Mouse (Mus musculus): ENCODE results near the gene Ryr2. TPM values are rescaled to one million over a fixed set of nuclear protein-coding genes. Genes with fewer than 3 reads are reported as not detected.
A peak's percentile ranks its signal among the peaks of the same experiment; 100 is the strongest.

Ryr2 gene
- total and polyA plus RNA-seq, 3 experiments: 127 to 1,020 (median 877) TPM

GRCm38 (mm10) chr13:11891115-11891514 lies 215.6 kb downstream of the Ryr2 start:
- TF ChIP-seq POLR2A (IDR thresholded peaks at IDR 0.05; ENCODE audit: insufficient read depth, low read depth, low read length) (no peak), EP300 (IDR thresholded peaks at IDR 0.05; ENCODE audit: insufficient read depth, low read depth, low read length) (no peak), CTCF (IDR thresholded peaks at IDR 0.05) (no peak)
- no peak overlapping the region for H3K4me3 ChIP-seq
- no peaks in the 10 kb centered on the region for H3K79me2 ChIP-seq (replicated peaks; ENCODE audit: control insufficient read depth, insufficient read depth, low read length)
- 51% methylated on average over 3 of the region's 3 CpGs for WGBS
- H3K27me3 ChIP-seq (ENCODE audit: control insufficient read depth, insufficient read depth, low read length): no peaks in the 10 kb centered on the region
- no peak overlapping the region for H3K9ac ChIP-seq (ENCODE audit: low read depth, low read length)
- no peaks in the 10 kb centered on the region for H3K4me1 ChIP-seq (ENCODE audit: control insufficient read depth, insufficient read depth, low read length)
- intact Hi-C loops (cut with DNase I): no loop called here
- no peak for DNase-seq
- H3K36me3 ChIP-seq (ENCODE audit: control insufficient read depth, insufficient read depth, low read length): peaks cover 2% of the 10 kb centered on the region; the same call in 1 of the 2 replicates
- H3K27ac ChIP-seq: no peak overlapping the region

- Histone ChIP-seq H3K4me1 (ENCODE audit: control insufficient read depth, insufficient read depth, low read length) (no peaks in the 10 kb centered on the region), H3K27me3 (ENCODE audit: control insufficient read depth, insufficient read depth, low read length) (no peaks in the 10 kb centered on the region), H3K36me3 (ENCODE audit: control insufficient read depth, insufficient read depth, low read length) (peaks cover 12% of the 10 kb centered on the region), H3K27ac (no peak overlapping the region), H3K4me3 (no peak overlapping the region), H3K9ac (ENCODE audit: low read depth, low read length) (no peak overlapping the region), H3K79me2 (replicated peaks; ENCODE audit: control insufficient read depth, insufficient read depth, low read length) (no peaks in the 10 kb centered on the region; the same call in 1 of the 2 replicates)
- intact Hi-C loops (cut with DNase I): no loop called here
- TF ChIP-seq EP300 (IDR thresholded peaks at IDR 0.05; ENCODE audit: insufficient read depth, low read depth, low read length) (no peak), CTCF (IDR thresholded peaks at IDR 0.05) (no peak), POLR2A (IDR thresholded peaks at IDR 0.05; ENCODE audit: insufficient read depth, low read depth, low read length) (no peak)
- 52% methylated on average over 3 of the region's 3 CpGs for WGBS
- DNase-seq: no peak
These were observed 222.6 kb downstream of the Ryr2 start for GRCm38 (mm10) chr13:11884175-11884574.

GRCm38 (mm10) chr13:11882359-11882758 lies 224.4 kb downstream of the Ryr2 start:
- WGBS: 83% methylated on average over 4 of the region's 4 CpGs

GRCm38 (mm10) chr13:11880503-11881227 lies 226.1 kb downstream of the Ryr2 start:
- no peak overlapping the region for H3K27ac ChIP-seq
- H3K4me3 ChIP-seq: no peak overlapping the region
- H3K36me3 ChIP-seq (ENCODE audit: control insufficient read depth, insufficient read depth, low read length): peaks cover 10% of the 10 kb centered on the region
- TF ChIP-seq CTCF (IDR thresholded peaks at IDR 0.05): no peak
- TF ChIP-seq EP300 (IDR thresholded peaks at IDR 0.05; ENCODE audit: insufficient read depth, low read depth, low read length): no peak
- no peak for TF ChIP-seq POLR2A (IDR thresholded peaks at IDR 0.05; ENCODE audit: insufficient read depth, low read depth, low read length)
- intact Hi-C loops (cut with DNase I): no loop called here
- no peak overlapping the region for H3K9ac ChIP-seq (ENCODE audit: low read depth, low read length)
- no peaks in the 10 kb centered on the region for H3K27me3 ChIP-seq (ENCODE audit: control insufficient read depth, insufficient read depth, low read length)
- H3K4me1 ChIP-seq (ENCODE audit: control insufficient read depth, insufficient read depth, low read length): no peaks in the 10 kb centered on the region
- no peaks in the 10 kb centered on the region for H3K79me2 ChIP-seq (replicated peaks; ENCODE audit: control insufficient read depth, insufficient read depth, low read length)
- 78% methylated on average over 10 of the region's 10 CpGs for WGBS
- DNase-seq: no peak

More at GRCm38 (mm10) chr13:11882359-11882758, 224.4 kb downstream of the Ryr2 start:
- no peaks in the 10 kb centered on the region for H3K4me1 ChIP-seq (ENCODE audit: control insufficient read depth, insufficient read depth, low read length)
- no peak for TF ChIP-seq POLR2A (IDR thresholded peaks at IDR 0.05; ENCODE audit: insufficient read depth, low read depth, low read length)
- TF ChIP-seq EP300 (IDR thresholded peaks at IDR 0.05; ENCODE audit: insufficient read depth, low read depth, low read length): no peak
- no peak for TF ChIP-seq CTCF (IDR thresholded peaks at IDR 0.05)
- H3K36me3 ChIP-seq (ENCODE audit: control insufficient read depth, insufficient read depth, low read length): peaks cover 12% of the 10 kb centered on the region
- H3K27me3 ChIP-seq (ENCODE audit: control insufficient read depth, insufficient read depth, low read length): no peaks in the 10 kb centered on the region
- no peaks in the 10 kb centered on the region; the same call in 1 of the 2 replicates for H3K79me2 ChIP-seq (replicated peaks; ENCODE audit: control insufficient read depth, insufficient read depth, low read length)
- no peak overlapping the region for H3K4me3 ChIP-seq
- intact Hi-C loops (cut with DNase I): no loop called here
- H3K9ac ChIP-seq (ENCODE audit: low read depth, low read length): no peak overlapping the region
- no peak overlapping the region for H3K27ac ChIP-seq
- DNase-seq: no peak

- Histone ChIP-seq H3K9ac (ENCODE audit: low read depth, low read length) (no peak overlapping the region), H3K36me3 (ENCODE audit: control insufficient read depth, insufficient read depth, low read length) (peaks cover 10% of the 10 kb centered on the region), H3K27me3 (ENCODE audit: control insufficient read depth, insufficient read depth, low read length) (no peaks in the 10 kb centered on the region), H3K27ac (no peak overlapping the region), H3K4me3 (no peak overlapping the region), H3K4me1 (ENCODE audit: control insufficient read depth, insufficient read depth, low read length) (no peaks in the 10 kb centered on the region), H3K79me2 (replicated peaks; ENCODE audit: control insufficient read depth, insufficient read depth, low read length) (no peaks in the 10 kb centered on the region)
- intact Hi-C loops (cut with DNase I): no loop called here
- TF ChIP-seq POLR2A (IDR thresholded peaks at IDR 0.05; ENCODE audit: insufficient read depth, low read depth, low read length) (no peak), EP300 (IDR thresholded peaks at IDR 0.05; ENCODE audit: insufficient read depth, low read depth, low read length) (no peak), CTCF (IDR thresholded peaks at IDR 0.05) (no peak)
- DNase-seq: no peak
- WGBS: 61% methylated on average over 3 of the region's 3 CpGs
These were observed 227.7 kb downstream of the Ryr2 start for GRCm38 (mm10) chr13:11879037-11879436.

GRCm38 (mm10) chr13:11874852-11875251 lies 231.9 kb downstream of the Ryr2 start:
- DNase-seq: no peak
- intact Hi-C loops (cut with DNase I): no loop called here
- TF ChIP-seq CTCF (IDR thresholded peaks at IDR 0.05) (peak; percentile 62), POLR2A (IDR thresholded peaks at IDR 0.05; ENCODE audit: insufficient read depth, low read depth, low read length) (no peak)

More at GRCm38 (mm10) chr13:11874852-11875251, 231.9 kb downstream of the Ryr2 start:
- no peaks in the 10 kb centered on the region for H3K79me2 ChIP-seq (replicated peaks; ENCODE audit: control insufficient read depth, insufficient read depth, low read length)
- H3K9ac ChIP-seq (ENCODE audit: low read depth, low read length): no peak overlapping the region
- no peak overlapping the region for H3K27ac ChIP-seq
- H3K4me3 ChIP-seq: no peak overlapping the region
- no peaks in the 10 kb centered on the region for H3K27me3 ChIP-seq (ENCODE audit: control insufficient read depth, insufficient read depth, low read length)
- no peaks in the 10 kb centered on the region; the same call in 1 of the 2 replicates for H3K4me1 ChIP-seq (ENCODE audit: control insufficient read depth, insufficient read depth, low read length)
- 3% methylated on average over 1 of the region's 1 CpGs for WGBS
- peaks cover 10% of the 10 kb centered on the region for H3K36me3 ChIP-seq (ENCODE audit: control insufficient read depth, insufficient read depth, low read length)
